Mouse (Mus musculus) B cell, adult 67 days (primary cell): ENCODE measurements around the gene Fxyd4. TPM values are rescaled to one million over a fixed set of nuclear protein-coding genes. Genes with fewer than 3 reads are reported as not detected.

Experiments
- total RNA-seq, 2 experiments: library from RNA; stranded (reverse); gene quantifications; 4 replicates each; pipeline ENCODE4 v1.2.4; 2023

Fxyd4 gene
- under 1 TPM in 1 of 2 experiments, not detected in 1; 0.96 TPM for total RNA-seq

DNA sequence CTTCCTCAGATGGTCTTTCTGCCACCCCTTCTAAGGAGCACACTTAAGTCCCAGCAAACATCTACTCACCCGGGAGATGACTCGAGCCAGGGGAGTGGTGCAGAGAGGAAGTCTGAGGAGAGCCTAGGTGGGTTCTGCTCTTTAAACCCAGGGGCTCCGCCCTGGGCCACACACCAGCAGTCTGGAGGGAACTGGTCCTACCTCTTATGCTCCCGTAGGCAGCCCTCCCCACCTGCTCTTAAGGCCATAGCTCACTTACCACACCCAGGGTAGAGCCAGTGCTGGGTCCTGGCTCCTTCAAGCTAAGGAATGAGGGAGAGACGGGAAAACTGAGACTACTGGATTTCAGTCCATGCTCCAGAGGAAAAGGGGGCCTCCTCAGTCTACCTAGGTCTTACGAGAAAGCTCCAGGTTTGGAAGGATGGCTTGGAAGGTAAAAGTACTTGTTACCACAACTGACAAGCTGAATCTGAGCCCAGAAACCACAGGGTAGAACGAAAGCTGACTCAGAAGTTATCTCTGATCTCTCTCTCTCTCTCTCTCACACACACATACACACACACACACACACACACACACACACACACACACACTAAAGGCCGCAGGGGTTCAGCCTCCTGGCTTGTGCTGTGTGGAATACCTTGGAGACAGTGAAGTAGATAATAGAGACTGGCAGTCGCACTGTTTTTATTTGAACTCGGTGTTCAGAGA is at the start of gene Fxyd4:
Gene Fxyd4, minus strand, starts transcription at position 471 of the 711 bp plus-strand sequence.

GRCm38 (mm10) chr6:117900126-117901080 is 37.1 kb downstream of the Fxyd4 start, which contains the start of gene Hnrnpf:
TSS of gene Hnrnpf (plus strand) at chr6:117900324.

Other genes with a start within 250 kb of the Fxyd4 start
- gene Zfp637, start 96.5 kb downstream of the Fxyd4 start, total RNA-seq = 10 to 100 TPM; 16.3 to 19.0 TPM
- gene Zfp239, start 75.6 kb downstream of the Fxyd4 start, total RNA-seq = 1 to 10 TPM; 3.6 to 4.5 TPM
- gene Hnrnpf, start 37.4 kb downstream of the Fxyd4 start, total RNA-seq = 100 to 1,000 TPM; 671 to 759 TPM
- under 1 TPM; 0.30 to 0.49 TPM for gene Rasgef1a, start 73.7 kb upstream of the Fxyd4 start, total RNA-seq
- gene Csgalnact2, start 201.4 kb upstream of the Fxyd4 start, total RNA-seq = 10 to 100 TPM; 17.8 to 20.6 TPM